Mouse (Mus musculus) ES-Bruce4 (cell line): Measurements from ENCODE around the gene Ahr. TPM values are rescaled to one million over a fixed set of nuclear protein-coding genes. Genes with fewer than 3 reads are reported as not detected.
A peak's percentile ranks its signal among the peaks of the same experiment; 100 is the strongest.

ENCODE experiments used
- H3K27ac ChIP-seq: 2 replicates; pipeline ENCODE4 v1.5.1; 2012; ENCODE audit warnings: low read length, inconsistent platforms; ENCODE audit not compliant: insufficient read depth
- H3K27me3 ChIP-seq: 2 replicates; pipeline ENCODE4 v1.6.1; 2012; ENCODE audit warnings: mild to moderate bottlenecking, low read length, inconsistent platforms; ENCODE audit not compliant: control insufficient read depth, poor library complexity, insufficient read depth, severe bottlenecking
- H3K36me3 ChIP-seq: 2 replicates; pipeline ENCODE4 v1.6.1; 2012; ENCODE audit warnings: inconsistent platforms, mild to moderate bottlenecking, low read length, moderate library complexity; ENCODE audit not compliant: control insufficient read depth, poor library complexity, insufficient read depth, severe bottlenecking
- H3K4me1 ChIP-seq: one replicate; pipeline ENCODE4 v1.8.1; 2011; ENCODE audit warnings: low read length; ENCODE audit not compliant: control insufficient read depth, insufficient read depth
- H3K4me3 ChIP-seq: 2 replicates; pipeline ENCODE4 v1.5.1; 2011; ENCODE audit warnings: low read depth, mild to moderate bottlenecking, low read length
- H3K9ac ChIP-seq: 2 replicates; pipeline ENCODE4 v1.6.1; 2012; ENCODE audit warnings: low read depth, mild to moderate bottlenecking, inconsistent platforms; ENCODE audit not compliant: poor library complexity, severe bottlenecking
- H3K9me3 ChIP-seq: replicated peaks from 2 replicates; pipeline ENCODE4 v1.6.1; 2012; ENCODE audit warnings: mild to moderate bottlenecking, low read length, inconsistent platforms; ENCODE audit not compliant: control insufficient read depth, poor library complexity, insufficient read depth, severe bottlenecking
- CTCF ChIP-seq: IDR thresholded peaks from one replicate; pipeline ENCODE4 v1.8.1; 2011; ENCODE audit warnings: low read depth, low read length
- EP300 ChIP-seq: IDR thresholded peaks from 2 replicates; pipeline ENCODE4 v1.6.1; 2011; ENCODE audit warnings: low read depth, low read length; ENCODE audit not compliant: insufficient read depth
- POLR2A ChIP-seq: IDR thresholded peaks from one replicate; pipeline ENCODE4 v1.8.1; 2011; ENCODE audit warnings: low read length; ENCODE audit not compliant: insufficient read depth
- polyA plus RNA-seq: library from polyadenylated mRNA; stranded (reverse); fragments of >200 nt; gene quantifications from 2 replicates; pipeline ENCODE4 v1.2.4, GENCODE M21; 2011; ENCODE audit warnings: low read depth; ENCODE audit not compliant: missing spikeins, insufficient read depth, insufficient read length

Gene Ahr
- polyA plus RNA-seq, 1 experiment: 12.7 TPM

- Histone ChIP-seq H3K4me1 (no peaks in the 10 kb centered on the region), H3K27ac (no peak overlapping the region), H3K9ac (no peak overlapping the region), H3K4me3 (no peak overlapping the region), H3K9me3 (no peaks in the 10 kb centered on the region), H3K36me3 (no peaks in the 10 kb centered on the region), H3K27me3 (no peaks in the 10 kb centered on the region)
- TF ChIP-seq POLR2A: no peak
- no peak for TF ChIP-seq EP300
- no peak for TF ChIP-seq CTCF
Measured at GRCm38 (mm10) chr12:35522585-35523103, 12.2 kb downstream of the Ahr start.

GRCm38 (mm10) chr12:35515621-35516020 lies 19.2 kb downstream of the Ahr start:
- Histone ChIP-seq H3K27ac (no peak overlapping the region), H3K9me3 (no peaks in the 10 kb centered on the region), H3K9ac (no peak overlapping the region), H3K4me3 (no peak overlapping the region), H3K4me1 (no peaks in the 10 kb centered on the region), H3K27me3 (no peaks in the 10 kb centered on the region), H3K36me3 (no peaks in the 10 kb centered on the region)
- TF ChIP-seq EP300 (no peak), POLR2A (no peak), CTCF (no peak)

- Histone ChIP-seq H3K4me1 (no peaks in the 10 kb centered on the region), H3K27ac (no peak overlapping the region), H3K36me3 (no peaks in the 10 kb centered on the region), H3K4me3 (no peak overlapping the region), H3K27me3 (no peaks in the 10 kb centered on the region), H3K9ac (no peak overlapping the region), H3K9me3 (no peaks in the 10 kb centered on the region)
- TF ChIP-seq EP300: no peak
- TF ChIP-seq CTCF: no peak
- TF ChIP-seq POLR2A: no peak
Measured at GRCm38 (mm10) chr12:35514671-35515070, 20.2 kb downstream of the Ahr start.

GRCm38 (mm10) chr12:35510711-35511110 lies 24.1 kb downstream of the Ahr start:
- Histone ChIP-seq H3K4me1 (no peaks in the 10 kb centered on the region), H3K27ac (no peak overlapping the region), H3K27me3 (no peaks in the 10 kb centered on the region), H3K9ac (no peak overlapping the region), H3K9me3 (no peaks in the 10 kb centered on the region), H3K36me3 (no peaks in the 10 kb centered on the region; the same call in 1 of the 2 replicates), H3K4me3 (no peak overlapping the region)
- TF ChIP-seq EP300: no peak

- TF ChIP-seq CTCF: no peak
- no peak for TF ChIP-seq EP300
- TF ChIP-seq POLR2A: no peak
- H3K9ac ChIP-seq: no peak overlapping the region
- no peaks in the 10 kb centered on the region for H3K9me3 ChIP-seq
- H3K27me3 ChIP-seq: no peaks in the 10 kb centered on the region
- H3K36me3 ChIP-seq: no peaks in the 10 kb centered on the region; the same call in 1 of the 2 replicates
- no peaks in the 10 kb centered on the region for H3K4me1 ChIP-seq
- H3K4me3 ChIP-seq: no peak overlapping the region
- H3K27ac ChIP-seq: no peak overlapping the region
Measured at GRCm38 (mm10) chr12:35506383-35506782, 28.5 kb downstream of the Ahr start.

- Histone ChIP-seq H3K27ac (no peak overlapping the region), H3K27me3 (no peaks in the 10 kb centered on the region), H3K9me3 (no peaks in the 10 kb centered on the region), H3K4me3 (no peak overlapping the region), H3K36me3 (no peaks in the 10 kb centered on the region; the same call in 1 of the 2 replicates), H3K9ac (no peak overlapping the region), H3K4me1 (no peaks in the 10 kb centered on the region)
- TF ChIP-seq CTCF: no peak
- no peak for TF ChIP-seq EP300
- TF ChIP-seq POLR2A: no peak
Measured at GRCm38 (mm10) chr12:35504081-35504480, 30.8 kb downstream of the Ahr start.

- H3K27me3 ChIP-seq: no peaks in the 10 kb centered on the region
- TF ChIP-seq CTCF (peak; percentile 83), EP300 (no peak), POLR2A (no peak)
- H3K9ac ChIP-seq: no peak overlapping the region
- H3K4me1 ChIP-seq: no peaks in the 10 kb centered on the region
- no peaks in the 10 kb centered on the region; the same call in 1 of the 2 replicates for H3K36me3 ChIP-seq
- H3K4me3 ChIP-seq: no peak overlapping the region
- no peaks in the 10 kb centered on the region for H3K9me3 ChIP-seq
- H3K27ac ChIP-seq: no peak overlapping the region
Measured at GRCm38 (mm10) chr12:35503586-35503985, 31.3 kb downstream of the Ahr start.
